Mouse (Mus musculus) 3134 (cell line): ENCODE measurements around the gene Ino80e.
A peak's percentile ranks its signal among the peaks of the same experiment; 100 is the strongest.

ENCODE experiments used
- DNase-seq: peaks from one replicate; pipeline ENCODE4 v3.0.0-alpha.2; 2011; ENCODE audit warnings: low spot score; ENCODE audit not compliant: insufficient read length; ENCODE audit errors: extremely low read depth

The Ino80e gene

GRCm38 (mm10) chr7:126816494-126816893 lies 45.7 kb downstream of the Ino80e start:
- DNase-seq: no peak

DNA sequence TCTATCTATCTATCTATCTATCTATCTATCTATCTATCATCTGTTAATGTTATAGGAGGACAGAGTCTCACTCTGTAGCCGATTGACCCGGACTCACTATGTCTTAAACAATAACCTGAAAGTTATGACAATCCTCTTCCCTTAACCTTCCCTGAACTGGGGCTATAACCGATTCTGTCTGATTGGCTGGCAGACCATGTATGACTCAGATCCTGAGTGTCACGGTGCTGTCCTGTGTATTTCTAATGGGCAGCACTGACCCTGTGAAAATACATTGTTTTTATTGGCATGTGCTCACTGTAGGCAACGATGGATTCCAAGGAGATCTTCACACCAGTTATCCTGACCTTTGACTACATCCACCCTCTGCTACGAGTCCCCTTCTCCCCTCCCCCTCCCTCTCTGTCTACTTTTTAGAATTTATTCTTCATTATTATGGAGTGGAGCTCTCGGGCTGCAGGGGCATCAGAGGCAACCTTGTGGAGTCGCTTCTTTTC lies 46.4 kb downstream of the Ino80e start:
- DNase-seq: no peak

DNA sequence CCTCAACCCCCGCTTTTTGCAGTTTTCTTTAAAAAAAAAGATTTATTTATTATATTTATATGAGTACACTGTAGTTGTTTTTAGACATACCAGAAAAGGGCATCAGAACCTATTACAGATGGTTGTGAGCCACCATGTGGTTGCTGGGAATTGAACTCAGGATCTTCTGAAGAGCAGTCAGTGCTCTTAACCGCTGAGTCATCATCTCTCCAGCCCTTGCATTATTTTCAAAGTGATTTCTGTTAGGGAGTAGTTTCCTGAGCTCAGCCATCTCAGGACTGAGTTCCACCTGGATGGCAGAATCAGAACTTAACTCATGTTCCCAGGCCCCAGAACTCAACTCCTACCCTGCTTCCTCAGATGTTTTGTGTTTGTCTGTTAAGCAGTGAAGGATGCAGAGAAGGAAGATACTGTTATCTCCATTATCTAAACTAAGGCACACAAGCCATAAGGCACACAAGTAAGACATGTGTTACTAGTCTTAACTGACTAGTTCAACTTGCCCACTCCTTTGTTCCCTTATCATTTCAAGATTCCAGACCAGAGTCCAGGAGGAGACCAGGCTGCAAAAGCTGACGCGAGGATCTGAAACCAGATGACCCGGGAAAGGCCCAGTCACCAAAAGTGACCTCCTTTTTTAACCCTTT lies 52.3 kb downstream of the Ino80e start:
- no peak for DNase-seq

GRCm38 (mm10) chr7:126808703-126809455 lies 53.3 kb downstream of the Ino80e start:
- DNase-seq: peak; percentile 92

DNA sequence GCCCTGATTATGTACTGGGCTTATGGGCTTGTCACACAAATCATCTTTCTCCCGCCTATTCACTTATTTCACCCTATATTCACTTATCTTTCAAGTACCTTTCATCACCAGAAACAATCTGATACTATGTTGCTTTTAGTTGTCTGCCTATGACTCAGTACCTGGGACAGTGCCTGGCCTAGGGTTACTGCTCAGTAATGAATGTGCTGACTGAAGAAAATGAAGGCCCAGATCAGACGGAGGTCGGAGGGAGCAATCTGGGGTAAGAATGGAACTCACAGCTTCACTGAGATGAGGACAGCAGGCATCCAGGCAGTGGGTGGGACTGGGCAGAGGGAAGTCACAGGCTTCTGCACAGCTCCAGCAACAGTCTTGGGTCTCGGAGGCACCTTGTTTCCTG lies 54.8 kb downstream of the Ino80e start:
- DNase-seq: peak; percentile 61

DNA sequence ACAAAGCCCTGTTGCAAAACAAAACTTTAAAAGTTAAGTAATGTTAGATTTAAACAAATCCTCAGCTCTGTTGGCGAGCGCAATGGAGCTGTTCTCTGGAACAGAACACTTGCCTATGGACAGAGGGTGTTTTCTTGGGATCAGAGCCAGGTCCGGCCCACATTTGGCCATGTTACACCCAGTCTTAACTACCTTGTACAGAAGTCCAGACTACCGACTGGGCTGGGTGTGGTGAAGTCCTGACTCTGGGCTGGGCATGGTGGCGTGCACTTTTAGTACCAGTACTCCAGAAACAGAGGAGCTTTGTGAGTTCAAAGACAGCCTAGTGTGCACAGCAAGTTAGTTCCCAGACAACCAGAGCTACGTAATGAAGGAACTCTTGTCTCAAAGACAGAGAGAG lies 55.2 kb downstream of the Ino80e start:
- peak; percentile 65 for DNase-seq

DNA sequence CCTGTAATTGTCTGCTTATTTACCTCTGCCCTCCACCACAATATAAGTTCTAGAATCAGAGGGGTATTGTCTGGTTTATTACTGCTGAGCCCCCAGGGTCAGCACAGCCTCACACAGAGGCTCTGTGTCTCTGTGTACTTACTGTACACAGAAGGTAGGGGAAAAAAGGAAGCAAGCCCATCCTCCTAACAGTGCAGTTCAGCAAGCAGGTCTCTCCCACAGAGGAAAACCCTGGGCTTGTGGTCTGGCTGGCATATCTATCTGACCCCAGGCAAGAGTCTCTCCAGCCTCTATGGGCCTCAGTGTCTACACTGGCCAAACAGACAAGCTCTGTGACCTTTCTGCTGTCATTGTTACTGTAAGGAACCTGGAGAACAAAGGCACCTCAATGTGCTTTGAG lies 58.4 kb downstream of the Ino80e start:
- no peak for DNase-seq

DNA sequence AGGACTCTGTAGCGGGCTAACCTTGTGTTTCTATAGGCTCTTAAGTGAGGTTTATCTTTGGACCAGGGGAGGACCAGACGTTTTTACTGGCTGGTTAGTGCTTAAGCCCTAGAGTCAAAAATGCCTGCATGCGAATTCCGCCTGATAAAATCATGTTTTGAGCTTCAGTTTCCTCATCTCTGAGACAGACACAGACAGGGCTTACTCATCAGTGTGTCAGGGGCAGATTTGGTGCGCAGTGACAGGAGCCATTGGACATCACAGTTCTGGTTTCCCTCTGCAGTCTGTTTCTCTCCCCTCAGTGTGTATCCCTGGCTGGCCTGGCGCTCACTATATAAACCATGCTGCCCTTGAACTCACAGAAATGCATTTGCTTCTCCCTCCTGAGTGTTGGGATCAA lies 59.0 kb downstream of the Ino80e start:
- DNase-seq: no peak

DNA sequence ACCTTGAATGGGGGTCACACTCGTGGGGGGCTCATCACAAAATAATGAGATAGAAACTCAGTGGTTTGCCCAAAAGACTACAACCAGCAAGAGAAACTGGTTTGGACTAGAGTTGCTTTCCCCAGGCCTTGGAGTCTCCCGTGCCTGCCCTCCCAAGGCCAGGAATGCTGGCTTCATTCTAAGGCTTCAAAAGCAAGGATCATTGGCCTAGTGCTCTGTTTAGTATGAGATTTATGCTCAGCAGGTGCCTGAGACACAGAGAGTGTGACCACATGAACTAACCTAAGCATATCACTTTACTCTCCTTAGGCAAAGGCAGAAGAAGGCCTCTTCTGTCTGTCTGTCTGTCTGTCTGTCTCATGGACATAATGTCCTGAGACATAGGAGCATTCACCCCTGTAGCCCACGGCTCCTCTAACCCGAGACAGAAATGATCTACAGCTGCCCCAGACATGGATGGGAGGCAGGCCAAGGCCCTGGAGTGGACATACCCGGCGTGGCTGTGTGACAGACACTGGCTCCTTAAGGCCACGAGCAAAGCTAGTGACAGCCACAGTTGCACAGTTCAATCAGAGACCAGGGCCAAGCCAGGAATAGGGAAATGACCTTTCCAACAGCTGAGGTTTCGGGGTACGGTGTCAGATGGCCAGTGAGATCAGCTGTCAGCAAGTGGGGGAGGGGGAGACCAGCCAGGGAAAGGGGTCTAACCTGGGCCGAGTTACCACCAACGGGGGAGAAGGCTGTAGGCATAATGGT lies 59.9 kb downstream of the Ino80e start:
- no peak for DNase-seq

- DNase-seq: no peak
These were observed 61.1 kb downstream of the Ino80e start for GRCm38 (mm10) chr7:126801057-126801422.
